Mouse (Mus musculus) heart, adult 2 months (tissue): ENCODE measurements at regions not wholly inside any gene's neighbourhood (a gene's known extent, or its start where the extent isn't known, plus 50 kb on each side); places are given as distances from the start of the nearest gene placed in this dataset.

Source experiments
- CTCF ChIP-seq: fragments of 200-600 bp; IDR thresholded peaks from 2 replicates; pipeline ENCODE4 v1.8.1; 2022; ENCODE audit warnings: antibody characterized with exemption, mild to moderate bottlenecking, moderate library complexity
- EP300 ChIP-seq: fragments of 200-500 bp; IDR thresholded peaks from 2 replicates; pipeline ENCODE4 v1.6.1; 2011; ENCODE audit warnings: low read depth, low read length, control low read depth; ENCODE audit not compliant: insufficient read depth

DNA sequence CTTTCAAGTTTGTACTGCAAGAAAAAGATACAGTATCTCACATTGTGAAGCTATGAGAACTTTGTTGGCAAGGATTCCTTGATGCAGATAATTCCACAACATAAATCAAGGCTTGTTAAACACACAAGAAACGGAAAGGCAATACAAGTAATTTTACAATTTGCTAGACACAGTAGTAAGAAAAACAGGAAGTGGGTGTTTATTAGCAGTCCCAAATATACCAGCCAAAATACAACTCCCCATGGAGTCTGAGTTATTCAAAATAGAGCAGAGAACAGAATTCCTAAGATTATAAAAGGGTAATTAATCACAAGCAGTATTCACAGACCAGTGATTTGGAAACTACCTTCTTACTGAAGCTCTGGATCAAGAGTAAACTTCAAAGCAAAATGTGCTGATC lies 78.7 kb upstream of the Gm15217 start:
- TF ChIP-seq CTCF (no peak), EP300 (no peak)
